Mouse (Mus musculus) retina, postnatal 1 day (tissue): Measurements from ENCODE around the gene Kcnrg.
"Not testable (repeated sequence)": the region's sequence is repeated elsewhere in the genome, so short reads cannot be mapped to it uniquely, and the experiment has no call there.

Experiments
- DNase-seq: peaks from one replicate; pipeline ENCODE4 v3.0.0-alpha.2; 2012

Kcnrg gene

GRCm38 (mm10) chr14:61607157-61607556, at the start of gene Kcnrg:
Gene Kcnrg, plus strand, starts transcription at chr14:61607457.
- no peak for DNase-seq

GRCm38 (mm10) chr14:61558901-61559300, 48.4 kb upstream of the Kcnrg start:
- no peak for DNase-seq

GRCm38 (mm10) chr14:61559856-61560255, 47.4 kb upstream of the Kcnrg start:
- DNase-seq, result no peak

- DNase-seq, result not testable (repeated sequence)
Observed at GRCm38 (mm10) chr14:61566211-61566610, 41.0 kb upstream of the Kcnrg start.

- DNase-seq, result no peak
Observed at GRCm38 (mm10) chr14:61569344-61569743, 37.9 kb upstream of the Kcnrg start.

- peak; percentile 82 for DNase-seq
Observed at GRCm38 (mm10) chr14:61571366-61571765, 35.9 kb upstream of the Kcnrg start.

- no peak for DNase-seq
Observed at GRCm38 (mm10) chr14:61572131-61572530, 35.1 kb upstream of the Kcnrg start.

GRCm38 (mm10) chr14:61575066-61575465, 32.2 kb upstream of the Kcnrg start:
- no peak for DNase-seq

- DNase-seq, result no peak
Observed at GRCm38 (mm10) chr14:61575941-61576340, 31.3 kb upstream of the Kcnrg start.

- no peak for DNase-seq
Observed at GRCm38 (mm10) chr14:61589288-61590065, 17.8 kb upstream of the Kcnrg start.

- DNase-seq, result no peak
Observed at GRCm38 (mm10) chr14:61596719-61597426, 10.4 kb upstream of the Kcnrg start.

GRCm38 (mm10) chr14:61597968-61598367, 9.3 kb upstream of the Kcnrg start, which contains the start of gene Trim13:
Gene Trim13, plus strand, starts transcription at chr14:61598247.
- DNase-seq, result no peak

- DNase-seq, result peak; percentile 89
Observed at GRCm38 (mm10) chr14:61599057-61599806, 8.0 kb upstream of the Kcnrg start.

GRCm38 (mm10) chr14:61601348-61601747, 5.9 kb upstream of the Kcnrg start:
- DNase-seq, result no peak

GRCm38 (mm10) chr14:61603069-61603755, 4.0 kb upstream of the Kcnrg start:
- DNase-seq, result peak; percentile 54

GRCm38 (mm10) chr14:61604081-61604480, 3.2 kb upstream of the Kcnrg start:
- no peak for DNase-seq

GRCm38 (mm10) chr14:61606088-61606487, 1.2 kb upstream of the Kcnrg start:
- not testable (repeated sequence) for DNase-seq

- DNase-seq, result no peak
Observed at GRCm38 (mm10) chr14:61611766-61612165, 4.5 kb downstream of the Kcnrg start.

GRCm38 (mm10) chr14:61613319-61613718, 6.1 kb downstream of the Kcnrg start:
- DNase-seq, result no peak

- DNase-seq, result no peak
Observed at GRCm38 (mm10) chr14:61620371-61620770, 13.1 kb downstream of the Kcnrg start.

GRCm38 (mm10) chr14:61635969-61636368, 28.7 kb downstream of the Kcnrg start:
- no peak for DNase-seq

GRCm38 (mm10) chr14:61642668-61643067, 35.4 kb downstream of the Kcnrg start:
- DNase-seq, result no peak

- DNase-seq, result no peak
Observed at GRCm38 (mm10) chr14:61645547-61645946, 38.3 kb downstream of the Kcnrg start.
